Mouse (Mus musculus): ENCODE measurements around the gene Plek2.

DNA sequence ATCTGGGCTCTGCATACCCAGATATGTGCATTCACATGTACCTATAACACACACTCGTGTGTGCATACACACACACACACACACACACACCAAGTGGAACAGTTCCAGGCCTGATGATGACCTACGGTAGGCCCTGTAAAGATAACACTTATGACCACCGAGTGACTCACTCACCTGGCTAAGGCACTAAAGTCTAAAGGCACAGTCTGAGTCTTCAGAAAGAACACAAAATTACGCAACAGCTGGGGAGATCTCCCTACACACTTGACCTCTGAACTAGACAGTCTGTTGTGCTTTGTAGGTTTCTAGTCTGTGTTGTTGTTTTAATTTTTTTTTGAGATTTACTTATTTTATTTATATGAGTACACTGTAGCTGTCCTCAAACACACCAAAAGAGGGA, 7.7 kb upstream of the Plek2 start:
- no peak for TF ChIP-seq CTCF (IDR thresholded peaks at IDR 0.05; ENCODE audit: low read depth, low read length)
- no peak for TF ChIP-seq TAL1 (conservative IDR thresholded peaks at IDR 0.05; ENCODE audit: low read depth, low read length)
- TF ChIP-seq GATA1 (IDR thresholded peaks at IDR 0.05; ENCODE audit: borderline replicate concordance, low read length): no peak
